Mouse (Mus musculus) midbrain, embryonic 15.5 days (tissue): ENCODE results near the gene Rassf8. TPM values are rescaled to one million over a fixed set of nuclear protein-coding genes. Genes with fewer than 3 reads are reported as not detected.
A peak's percentile ranks its signal among the peaks of the same experiment; 100 is the strongest.

Source experiments
- ATAC-seq: fragments of 200-750 bp; cut with Nextera tagmentation; replicated peaks from 2 replicates; pipeline ENCODE4 v1.8.0; 2017; ENCODE audit warnings: moderate TSS enrichment
- H3K27ac ChIP-seq: fragments of 300-500 bp; sonication (generic); 2 replicates; pipeline ENCODE4 v1.5.1; 2015; ENCODE audit warnings: mild to moderate bottlenecking, inconsistent platforms
- H3K27me3 ChIP-seq: fragments of 300-500 bp; sonication (generic); replicated peaks from 2 replicates; pipeline ENCODE4 v1.6.1; 2015; ENCODE audit warnings: inconsistent platforms
- H3K36me3 ChIP-seq: fragments of 300-500 bp; sonication (generic); replicated peaks from 2 replicates; pipeline ENCODE4 v1.6.1; 2015; ENCODE audit warnings: inconsistent platforms
- H3K4me1 ChIP-seq: fragments of 300-500 bp; sonication (generic); 2 replicates; pipeline ENCODE4 v1.6.1; 2015; ENCODE audit warnings: inconsistent platforms
- H3K4me2 ChIP-seq: fragments of 300-500 bp; sonication (generic); 2 replicates; pipeline ENCODE4 v1.6.1; 2015; ENCODE audit warnings: inconsistent platforms, mild to moderate bottlenecking, moderate library complexity
- H3K4me3 ChIP-seq: fragments of 300-500 bp; sonication (generic); 2 replicates; pipeline ENCODE4 v1.5.1; 2015; ENCODE audit warnings: mild to moderate bottlenecking, inconsistent platforms
- H3K9ac ChIP-seq: fragments of 300-500 bp; sonication (generic); 2 replicates; pipeline ENCODE4 v1.6.1; 2015; ENCODE audit warnings: mild to moderate bottlenecking, inconsistent platforms
- H3K9me3 ChIP-seq: fragments of 300-500 bp; sonication (generic); 2 replicates; pipeline ENCODE4 v1.6.1; 2016; ENCODE audit warnings: inconsistent platforms
- WGBS: fragments of 180-500 bp; shearing (Covaris S2); methylation state at CpG from one replicate; pipeline ENCODE4 v1.1.7; 2015; ENCODE audit warnings: mixed read lengths; 5-methylcytosine and 5-hydroxymethylcytosine counted together
- polyA plus RNA-seq: library from polyadenylated mRNA; unstranded; fragments of >200 nt; fragmentation: Nextera tagmentation; extraction: Ambion mirVana; gene quantifications from 2 replicates; pipeline ENCODE4 v1.2.1, GENCODE M21; 2015

Rassf8 gene
- polyA plus RNA-seq, 1 experiment from 2014 or later: 4.6 TPM

DNA sequence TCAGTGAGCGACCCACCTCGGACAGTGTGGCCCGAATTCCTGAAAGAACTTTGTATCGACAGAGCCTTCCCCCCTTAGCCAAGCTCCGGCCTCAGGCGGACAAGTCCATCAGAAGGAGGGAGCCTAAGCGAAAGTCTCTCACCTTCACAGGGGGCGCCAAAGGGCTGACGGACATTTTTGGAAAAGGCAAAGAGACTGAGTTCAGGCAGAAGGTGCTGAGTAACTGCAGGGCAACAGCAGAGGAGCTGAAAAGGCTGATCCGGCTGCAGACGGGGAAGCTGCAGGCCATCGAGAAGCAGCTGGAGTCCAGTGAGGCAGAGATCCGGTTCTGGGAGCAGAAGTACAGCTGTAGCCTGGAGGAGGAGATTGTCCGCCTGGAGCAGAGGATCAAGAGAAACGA lies 68.7 kb downstream of the Rassf8 start:
- no peaks in the 10 kb centered on the region for H3K27me3 ChIP-seq
- 35% methylated on average over 15 of the region's 15 CpGs for WGBS
- no peak overlapping the region for H3K4me3 ChIP-seq
- H3K4me2 ChIP-seq: no peak overlapping the region
- H3K4me1 ChIP-seq: no peaks in the 10 kb centered on the region
- no peak for ATAC-seq
- no peaks in the 10 kb centered on the region for H3K9me3 ChIP-seq
- H3K27ac ChIP-seq: no peak overlapping the region
- H3K9ac ChIP-seq: no peak overlapping the region
- H3K36me3 ChIP-seq: no peaks in the 10 kb centered on the region

- no peaks in the 10 kb centered on the region for H3K36me3 ChIP-seq
- H3K4me1 ChIP-seq: no peaks in the 10 kb centered on the region
- H3K27ac ChIP-seq: no peak overlapping the region
- no peak for ATAC-seq
- H3K27me3 ChIP-seq: no peaks in the 10 kb centered on the region
- H3K9me3 ChIP-seq: no peaks in the 10 kb centered on the region
- no peak overlapping the region for H3K9ac ChIP-seq
- 87% methylated on average over 9 of the region's 9 CpGs for WGBS
- no peak overlapping the region for H3K4me2 ChIP-seq
- no peak overlapping the region for H3K4me3 ChIP-seq
These were observed 72.6 kb downstream of the Rassf8 start for GRCm38 (mm10) chr6:145819151-145819550.

DNA sequence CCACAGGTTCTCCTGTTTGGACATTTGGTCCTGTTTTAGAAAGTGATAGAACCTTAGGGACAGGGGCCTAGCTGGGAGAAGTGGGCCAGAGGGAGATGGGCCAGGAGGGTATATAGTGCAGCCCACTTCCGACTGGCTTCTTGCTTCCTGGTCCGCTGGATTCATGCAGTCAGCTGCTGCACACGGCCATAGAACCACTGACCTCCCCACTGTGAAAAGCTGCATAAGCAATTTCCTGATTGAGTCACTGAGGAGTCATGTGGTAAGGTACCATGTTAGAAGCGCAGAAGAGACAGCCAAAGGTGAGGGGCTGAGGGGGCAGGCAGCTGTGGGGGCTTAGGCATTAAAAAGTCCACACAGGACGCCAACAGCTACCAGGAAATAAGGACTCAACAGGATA lies 75.7 kb downstream of the Rassf8 start:
- 69% methylated on average over 5 of the region's 5 CpGs for WGBS
- no peaks in the 10 kb centered on the region for H3K4me1 ChIP-seq

GRCm38 (mm10) chr6:145823103-145823502 lies 76.6 kb downstream of the Rassf8 start:
- peak; percentile 60; the same call in 1 of the 2 replicates for ATAC-seq
- 36% methylated on average over 6 of the region's 6 CpGs for WGBS
- H3K9me3 ChIP-seq: no peaks in the 10 kb centered on the region
- no peaks in the 10 kb centered on the region for H3K27me3 ChIP-seq
- no peak overlapping the region for H3K27ac ChIP-seq
- no peak overlapping the region for H3K4me2 ChIP-seq
- H3K9ac ChIP-seq: no peak overlapping the region
- H3K4me1 ChIP-seq: no peaks in the 10 kb centered on the region
- no peaks in the 10 kb centered on the region for H3K36me3 ChIP-seq
- H3K4me3 ChIP-seq: no peak overlapping the region

More for the DNA sequence above, 75.7 kb downstream of the Rassf8 start:
- no peaks in the 10 kb centered on the region for H3K27me3 ChIP-seq
- no peak overlapping the region for H3K4me2 ChIP-seq
- H3K9ac ChIP-seq: no peak overlapping the region
- ATAC-seq: no peak
- H3K27ac ChIP-seq: no peak overlapping the region
- no peak overlapping the region for H3K4me3 ChIP-seq
- no peaks in the 10 kb centered on the region for H3K9me3 ChIP-seq
- H3K36me3 ChIP-seq: no peaks in the 10 kb centered on the region

DNA sequence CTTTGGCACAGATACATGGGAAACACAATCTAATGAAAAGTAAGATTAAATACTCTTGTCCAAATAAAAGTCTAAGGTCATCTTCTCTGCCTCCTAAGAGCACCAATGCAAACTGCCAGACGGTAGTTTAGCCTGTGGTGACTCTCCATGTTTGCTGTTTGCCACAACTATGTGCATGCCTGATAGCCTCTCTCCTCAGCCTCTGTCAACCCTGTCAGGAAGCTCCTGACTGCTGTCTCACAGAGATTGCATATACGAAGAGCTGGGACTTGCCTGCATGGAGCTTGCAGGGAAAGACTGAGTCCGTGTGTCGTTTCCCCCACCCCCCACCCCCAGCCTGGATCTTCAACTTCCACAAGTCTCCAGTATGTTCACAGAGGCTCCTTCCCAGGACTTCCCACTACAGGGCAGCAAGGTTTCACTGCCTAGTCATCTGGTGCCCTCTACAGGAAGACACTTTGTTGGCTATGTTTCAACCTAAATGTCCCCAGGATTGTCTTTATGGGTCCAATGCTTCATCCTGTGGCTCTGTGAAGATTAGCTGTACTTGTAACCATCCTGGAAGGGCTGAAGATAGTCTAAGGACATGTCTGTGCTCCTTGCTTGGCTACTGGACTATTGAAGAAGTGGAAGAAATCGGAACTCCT lies 77.2 kb downstream of the Rassf8 start:
- WGBS: 51% methylated on average over 5 of the region's 5 CpGs

GRCm38 (mm10) chr6:145826305-145826704 lies 79.8 kb downstream of the Rassf8 start:
- H3K9me3 ChIP-seq: no peaks in the 10 kb centered on the region
- H3K27me3 ChIP-seq: no peaks in the 10 kb centered on the region
- no peak overlapping the region for H3K9ac ChIP-seq
- no peak overlapping the region for H3K27ac ChIP-seq
- H3K4me3 ChIP-seq: no peak overlapping the region
- 91% methylated on average over 4 of the region's 4 CpGs for WGBS
- no peaks in the 10 kb centered on the region for H3K36me3 ChIP-seq
- no peaks in the 10 kb centered on the region for H3K4me1 ChIP-seq
- no peak overlapping the region for H3K4me2 ChIP-seq
- no peak for ATAC-seq

More for the DNA sequence above, 77.2 kb downstream of the Rassf8 start:
- no peaks in the 10 kb centered on the region for H3K4me1 ChIP-seq
- H3K9ac ChIP-seq: no peak overlapping the region
- H3K36me3 ChIP-seq: no peaks in the 10 kb centered on the region
- ATAC-seq: peak; percentile 53; the same call in 1 of the 2 replicates
- no peak overlapping the region for H3K4me3 ChIP-seq
- H3K27ac ChIP-seq: no peak overlapping the region
- no peak overlapping the region for H3K4me2 ChIP-seq
- no peaks in the 10 kb centered on the region for H3K27me3 ChIP-seq
- no peaks in the 10 kb centered on the region for H3K9me3 ChIP-seq

DNA sequence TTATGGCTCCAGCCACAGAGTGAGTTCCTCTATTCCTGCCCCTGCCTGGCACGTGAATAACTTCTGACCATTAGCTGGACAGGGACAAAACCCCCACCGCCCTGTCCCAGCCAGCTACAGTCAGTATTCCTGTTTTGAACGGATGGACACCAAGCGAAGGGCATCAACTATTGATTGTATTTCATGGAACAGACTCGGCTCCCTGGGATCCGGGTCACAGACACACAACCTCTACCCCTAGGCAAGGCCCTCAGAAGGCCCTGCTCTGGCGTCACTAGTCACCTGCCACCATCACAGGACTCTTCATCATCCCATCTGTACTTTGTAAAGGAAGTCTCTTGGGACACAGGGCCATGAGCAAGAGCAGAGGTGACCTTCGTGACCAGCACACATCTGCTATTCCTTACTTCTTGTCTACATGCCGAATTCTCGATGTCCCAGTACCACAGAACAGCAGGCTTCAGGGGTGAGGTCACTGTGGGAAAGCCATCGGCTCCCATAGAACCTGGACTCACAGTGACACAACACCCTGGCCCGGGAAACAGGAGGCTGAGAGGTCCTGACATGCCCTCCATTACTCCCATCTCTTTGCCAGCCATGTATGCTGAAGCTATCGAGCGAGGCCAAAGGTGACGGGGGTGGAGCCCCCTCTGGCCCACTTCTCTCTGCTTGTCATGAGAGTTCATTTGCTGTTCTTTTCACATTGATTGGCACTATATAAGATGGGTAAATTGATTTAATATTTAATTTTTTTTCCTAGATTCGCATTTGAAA lies 82.7 kb downstream of the Rassf8 start:
- no peaks in the 10 kb centered on the region for H3K27me3 ChIP-seq
- H3K4me3 ChIP-seq: no peak overlapping the region
- no peaks in the 10 kb centered on the region for H3K4me1 ChIP-seq
- no peak for ATAC-seq
- H3K9me3 ChIP-seq: no peaks in the 10 kb centered on the region
- no peak overlapping the region for H3K4me2 ChIP-seq
- H3K27ac ChIP-seq: no peak overlapping the region
- WGBS: 82% methylated on average over 16 of the region's 16 CpGs
- no peak overlapping the region for H3K9ac ChIP-seq
- H3K36me3 ChIP-seq: no peaks in the 10 kb centered on the region

GRCm38 (mm10) chr6:145830117-145830516 lies 83.6 kb downstream of the Rassf8 start:
- WGBS: 18% methylated on average over 8 of the region's 8 CpGs
- Histone ChIP-seq H3K9ac (no peak overlapping the region), H3K36me3 (no peaks in the 10 kb centered on the region), H3K4me2 (no peak overlapping the region), H3K4me1 (no peaks in the 10 kb centered on the region), H3K27me3 (no peaks in the 10 kb centered on the region), H3K4me3 (no peak overlapping the region), H3K27ac (no peak overlapping the region), H3K9me3 (no peaks in the 10 kb centered on the region)
- ATAC-seq: peak; percentile 65; the same call in 1 of the 2 replicates

DNA sequence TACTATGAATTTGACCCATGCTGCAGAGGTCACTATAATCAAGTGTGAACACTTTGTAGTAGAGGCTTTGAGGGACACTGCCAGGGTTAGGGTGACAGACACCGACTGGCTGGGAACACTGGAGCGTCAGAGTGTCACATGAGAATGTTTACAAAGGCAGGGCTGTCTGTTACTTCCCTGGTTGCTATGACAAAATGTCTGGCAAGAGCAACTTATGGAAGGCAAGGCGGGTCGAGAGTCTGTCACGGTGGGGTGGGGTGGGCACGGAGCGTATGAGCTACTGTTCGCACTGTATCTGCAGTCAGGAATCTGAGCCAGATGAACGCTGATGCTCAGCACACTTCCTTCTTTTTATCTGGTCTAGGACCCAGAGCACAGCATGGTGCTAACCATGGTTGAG lies 84.1 kb downstream of the Rassf8 start:
- Histone ChIP-seq H3K4me1 (no peaks in the 10 kb centered on the region), H3K27ac (no peak overlapping the region), H3K4me2 (no peak overlapping the region), H3K9ac (no peak overlapping the region), H3K27me3 (no peaks in the 10 kb centered on the region), H3K9me3 (no peaks in the 10 kb centered on the region), H3K4me3 (no peak overlapping the region), H3K36me3 (no peaks in the 10 kb centered on the region)
- WGBS: 66% methylated on average over 9 of the region's 9 CpGs
- ATAC-seq: no peak

GRCm38 (mm10) chr6:145832927-145833326 lies 86.4 kb downstream of the Rassf8 start:
- H3K9ac ChIP-seq: no peak overlapping the region
- H3K27me3 ChIP-seq: no peaks in the 10 kb centered on the region
- no peaks in the 10 kb centered on the region for H3K36me3 ChIP-seq
- no peak overlapping the region for H3K4me2 ChIP-seq
- WGBS: 67% methylated on average over 8 of the region's 8 CpGs
- H3K4me3 ChIP-seq: no peak overlapping the region
- no peaks in the 10 kb centered on the region for H3K9me3 ChIP-seq
- no peaks in the 10 kb centered on the region for H3K4me1 ChIP-seq
- ATAC-seq: no peak
- H3K27ac ChIP-seq: no peak overlapping the region

- WGBS: 55% methylated on average over 6 of the region's 6 CpGs
- no peaks in the 10 kb centered on the region for H3K27me3 ChIP-seq
- H3K4me1 ChIP-seq: no peaks in the 10 kb centered on the region
- H3K9ac ChIP-seq: no peak overlapping the region
- H3K36me3 ChIP-seq: no peaks in the 10 kb centered on the region
- H3K4me3 ChIP-seq: no peak overlapping the region
- ATAC-seq: no peak
- H3K27ac ChIP-seq: no peak overlapping the region
- no peak overlapping the region for H3K4me2 ChIP-seq
- H3K9me3 ChIP-seq: no peaks in the 10 kb centered on the region
These were observed 88.8 kb downstream of the Rassf8 start for GRCm38 (mm10) chr6:145835359-145835758.

GRCm38 (mm10) chr6:145845611-145846010 lies 99.1 kb downstream of the Rassf8 start:
- no peaks in the 10 kb centered on the region for H3K9me3 ChIP-seq
- H3K4me2 ChIP-seq: no peak overlapping the region
- H3K9ac ChIP-seq: no peak overlapping the region
- H3K36me3 ChIP-seq: no peaks in the 10 kb centered on the region
- no peaks in the 10 kb centered on the region for H3K4me1 ChIP-seq
- no peak overlapping the region for H3K4me3 ChIP-seq
- WGBS: 60% methylated on average over 5 of the region's 5 CpGs
- ATAC-seq: no peak
- H3K27me3 ChIP-seq: no peaks in the 10 kb centered on the region
- H3K27ac ChIP-seq: no peak overlapping the region

DNA sequence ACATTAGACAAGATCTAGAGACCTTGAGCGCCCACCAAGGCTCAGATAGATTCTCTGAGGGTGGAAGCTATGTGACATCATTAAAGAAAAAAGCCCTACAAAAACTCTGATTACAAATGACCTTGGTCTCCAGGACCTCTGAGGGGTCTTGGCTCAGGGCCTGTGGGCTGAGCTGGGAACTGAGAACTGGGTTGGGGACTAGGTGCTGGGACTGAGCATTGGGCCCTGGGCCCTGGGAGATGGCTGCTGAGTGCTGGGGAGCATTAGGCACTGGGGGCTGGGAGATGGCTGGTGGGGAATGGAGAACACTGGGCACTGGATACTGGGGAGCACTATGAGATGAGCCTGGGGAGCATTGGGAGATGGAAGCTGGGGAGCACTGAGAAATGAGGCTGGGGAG lies 99.5 kb downstream of the Rassf8 start:
- no peaks in the 10 kb centered on the region for H3K36me3 ChIP-seq
- H3K27me3 ChIP-seq: 0 out of 2 replicates have a peak, but pooled peaks cover 3% of the 10 kb centered on the region
- ATAC-seq: no peak
- no peak overlapping the region for H3K27ac ChIP-seq
- H3K9ac ChIP-seq: no peak overlapping the region
- H3K4me2 ChIP-seq: no peak overlapping the region
- H3K4me3 ChIP-seq: no peak overlapping the region
- no peaks in the 10 kb centered on the region for H3K4me1 ChIP-seq
- no peaks in the 10 kb centered on the region for H3K9me3 ChIP-seq
- WGBS: 96% methylated on average over 1 of the region's 1 CpGs
